Mouse (Mus musculus): Measurements from ENCODE around the gene Cox19. TPM values are rescaled to one million over a fixed set of nuclear protein-coding genes. Genes with fewer than 3 reads are reported as not detected.
A peak's percentile ranks its signal among the peaks of the same experiment; 100 is the strongest.

Cox19 gene
- total and polyA plus RNA-seq, 3 experiments = 53.0 to 73.2 TPM; not detected in 1

GRCm38 (mm10) chr5:139379771-139380384 lies 28.7 kb upstream of the Cox19 start:
- peak overlapping the region; percentile 67 for H3K9ac ChIP-seq (ENCODE audit: control insufficient read depth, low read depth, low read length, poor library complexity, severe bottlenecking)
- peaks cover 0 to 30% of the 10 kb centered on the region in 2 experiments; a peak in 2 of 4 replicates for H3K36me3 ChIP-seq (ENCODE audit: control insufficient read depth in 1 of 2, insufficient read depth in 2 of 2, low read length in 2 of 2)
- H3K4me1 ChIP-seq (ENCODE audit: control insufficient read depth in 1 of 2, insufficient read depth in 2 of 2, low read length in 2 of 2) = peaks cover 18 to 36% of the 10 kb centered on the region in 2 experiments
- peak overlapping the region; percentile 66 to 83 for H3K4me3 ChIP-seq (ENCODE audit: control insufficient read depth in 1 of 2, insufficient read depth in 1 of 2, low read depth in 2 of 2, low read length in 2 of 2)
- peaks cover 14% of the 10 kb centered on the region for H3K79me2 ChIP-seq (ENCODE audit: control insufficient read depth, insufficient read depth, low read length, poor library complexity)
- no peaks in the 10 kb centered on the region for H3K27me3 ChIP-seq (ENCODE audit: control insufficient read depth in 1 of 2, insufficient read depth in 2 of 2, low read length in 2 of 2)
- TF ChIP-seq GABPA (IDR thresholded peaks at IDR 0.05; ENCODE audit: low read depth, low read length) (no peak), ZKSCAN1 (IDR thresholded peaks at IDR 0.05; ENCODE audit: low read depth, low read length) (no peak), JUND (IDR thresholded peaks at IDR 0.05; ENCODE audit: low read depth, low read length) (no peak), UBTF (IDR thresholded peaks at IDR 0.05; ENCODE audit: borderline replicate concordance, insufficient read depth, low read depth, low read length) (no peak), TAL1 (IDR thresholded peaks at IDR 0.05; ENCODE audit: low read length) (no peak), MYC (IDR thresholded peaks at IDR 0.05; ENCODE audit: low read depth, low read length) (no peak), CHD2 (IDR thresholded peaks at IDR 0.05; ENCODE audit: low read length) (no peak), SIN3A (IDR thresholded peaks at IDR 0.05; ENCODE audit: low read length) (no peak), ELF1 (IDR thresholded peaks at IDR 0.05; ENCODE audit: low read depth, low read length) (no peak), MAFK (IDR thresholded peaks at IDR 0.05; ENCODE audit: borderline replicate concordance, low read depth, low read length) (no peak), POLR2A (IDR thresholded peaks at IDR 0.05; ENCODE audit: control insufficient read depth in 1 of 2, insufficient read depth in 1 of 2, low read depth in 1 of 2, low read length in 2 of 2, poor library complexity in 1 of 2) (no peak)
- DNase-seq (ENCODE audit: low read depth, low spot score) = no peak
- H3K9me3 ChIP-seq (replicated peaks; ENCODE audit: insufficient read depth, low read length) = no peaks in the 10 kb centered on the region
- H3K27ac ChIP-seq (ENCODE audit: control insufficient read depth, low read depth, low read length) = peak overlapping the region; percentile 50

GRCm38 (mm10) chr5:139378986-139379629 lies 27.9 kb upstream of the Cox19 start:
- H3K9ac ChIP-seq (ENCODE audit: control insufficient read depth, low read depth, low read length, poor library complexity, severe bottlenecking) = no peak overlapping the region
- H3K79me2 ChIP-seq (ENCODE audit: control insufficient read depth, insufficient read depth, low read length, poor library complexity) = peaks cover 14% of the 10 kb centered on the region
- H3K27me3 ChIP-seq (ENCODE audit: control insufficient read depth in 1 of 2, insufficient read depth in 2 of 2, low read length in 2 of 2) = no peaks in the 10 kb centered on the region
- no peak for DNase-seq (ENCODE audit: low read depth, low spot score)
- H3K27ac ChIP-seq (ENCODE audit: control insufficient read depth, low read depth, low read length) = no peak overlapping the region
- peaks cover 18 to 35% of the 10 kb centered on the region in 2 experiments for H3K4me1 ChIP-seq (ENCODE audit: control insufficient read depth in 1 of 2, insufficient read depth in 2 of 2, low read length in 2 of 2)
- peaks cover 0 to 30% of the 10 kb centered on the region in 2 experiments; a peak in 2 of 4 replicates for H3K36me3 ChIP-seq (ENCODE audit: control insufficient read depth in 1 of 2, insufficient read depth in 2 of 2, low read length in 2 of 2)
- TF ChIP-seq POLR2A (IDR thresholded peaks at IDR 0.05; ENCODE audit: control insufficient read depth in 1 of 2, insufficient read depth in 1 of 2, low read depth in 1 of 2, low read length in 2 of 2, poor library complexity in 1 of 2) (no peak), CHD1 (IDR thresholded peaks at IDR 0.05; ENCODE audit: low read depth, low read length) (no peak), RCOR1 (IDR thresholded peaks at IDR 0.05; ENCODE audit: low read depth, low read length) (no peak), NRF1 (IDR thresholded peaks at IDR 0.05; ENCODE audit: insufficient read depth, low read depth, low read length, poor library complexity, severe bottlenecking) (no peak), ZMIZ1 (IDR thresholded peaks at IDR 0.05; ENCODE audit: low read depth, low read length) (no peak), UBTF (IDR thresholded peaks at IDR 0.05; ENCODE audit: borderline replicate concordance, insufficient read depth, low read depth, low read length) (no peak)
- H3K9me3 ChIP-seq (replicated peaks; ENCODE audit: insufficient read depth, low read length) = no peaks in the 10 kb centered on the region
- H3K4me3 ChIP-seq (ENCODE audit: control insufficient read depth in 1 of 2, insufficient read depth in 1 of 2, low read depth in 2 of 2, low read length in 2 of 2) = no peak overlapping the region
